Mouse (Mus musculus): ENCODE data around the gene 1700011L22Rik.

DNA sequence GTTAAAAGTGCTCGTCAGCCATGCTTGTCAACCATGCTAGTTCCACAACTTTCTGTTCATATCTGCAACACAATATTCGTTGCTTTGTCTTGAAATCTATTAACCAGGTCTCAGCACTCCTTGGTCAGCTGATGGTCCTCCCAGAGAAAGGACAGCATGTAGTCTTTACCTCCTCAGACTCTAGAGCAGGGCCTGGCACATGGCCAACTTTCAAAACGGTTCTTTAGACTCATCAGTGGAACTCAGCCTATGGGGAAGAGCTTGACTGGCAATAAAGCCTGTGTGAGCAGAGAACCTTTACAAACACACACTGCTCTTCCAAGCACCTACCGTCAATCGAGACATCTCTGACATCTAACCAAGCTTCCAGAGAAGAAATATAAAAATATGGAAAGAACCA, 41.2 kb upstream of the 1700011L22Rik start:
- no peak for TF ChIP-seq POLR2A (IDR thresholded peaks at IDR 0.05; ENCODE audit: control insufficient read depth, extremely low read depth, insufficient read depth, low read length, poor library complexity)
- TF ChIP-seq CTCF (IDR thresholded peaks at IDR 0.05; ENCODE audit: borderline replicate concordance, control insufficient read depth, extremely low read depth, insufficient read depth, low read length, poor library complexity), result no peak

Data from thymus, adult 2 months (tissue).